ENCODE assay signal across 20 mouse cellular contexts in genomic region chr2:29691507-29691906, GRCm38 (mm10). TPM values are rescaled to one million over a fixed set of nuclear protein-coding genes. Genes with fewer than 3 reads are reported as not detected.
A peak's percentile ranks its signal among the peaks of the same experiment; 100 is the strongest.
DNase-seq lines count a peak whose midpoint lies in the region; ATAC-seq and TF ChIP-seq lines count a peak whose summit lies in the region.
"Had no signal": no experiment of that assay in that cellular context is flagged by ENCODE, and none has a peak within 500 bp of the region (broad histone marks: within the 10 kb centered on the region; RNA-seq: fewer than 3 reads in every experiment).

No protein-coding gene starts in this region.

- H3K4me2 ChIP-seq in embryonic facial prominence, embryonic 14.5 days (ENCODE audit: low read depth, low read length), result no peak overlapping the region
- H3K4me2 ChIP-seq in kidney, embryonic 15.5 days, result no peak overlapping the region
- H3K4me2 ChIP-seq in forebrain, postnatal 0 days (ENCODE audit: low read depth), result no peak overlapping the region
- H3K4me2 ChIP-seq: embryonic facial prominence, embryonic 12.5 days; forebrain, embryonic 13.5 days; liver, embryonic 11.5 days; midbrain, embryonic 15.5 days; neural tube, embryonic 12.5 days had no signal

- no peaks in the 10 kb centered on the region for H3K27me3 ChIP-seq in embryonic facial prominence, embryonic 14.5 days (replicated peaks; ENCODE audit: control insufficient read depth, insufficient read depth, low read length)
- H3K27me3 ChIP-seq in embryonic facial prominence, embryonic 10.5 days (replicated peaks; ENCODE audit: low read depth, poor library complexity, severe bottlenecking), result no peaks in the 10 kb centered on the region
- no peaks in the 10 kb centered on the region for H3K27me3 ChIP-seq in kidney, embryonic 15.5 days
- no peaks in the 10 kb centered on the region for H3K27me3 ChIP-seq in forebrain, postnatal 0 days (ENCODE audit: insufficient read depth, low read length)
- H3K27me3 ChIP-seq: embryonic facial prominence, embryonic 12.5 days; forebrain, embryonic 13.5 days; midbrain, embryonic 15.5 days; neural tube, embryonic 12.5 days had no signal

- no peak for ATAC-seq in embryonic facial prominence, embryonic 14.5 days (ENCODE audit: low read depth)
- no peak for ATAC-seq in kidney, embryonic 15.5 days (replicated peaks; ENCODE audit: low FRiP score)
- ATAC-seq in forebrain, postnatal 0 days, result no peak
- ATAC-seq: forebrain, embryonic 13.5 days; midbrain, embryonic 15.5 days had no signal

- peaks cover 64% of the 10 kb centered on the region for H3K36me3 ChIP-seq in embryonic facial prominence, embryonic 14.5 days (ENCODE audit: control insufficient read depth, insufficient read depth, low read length)
- H3K36me3 ChIP-seq in embryonic facial prominence, embryonic 10.5 days (replicated peaks), result peaks cover 99% of the 10 kb centered on the region
- peaks cover 77% of the 10 kb centered on the region for H3K36me3 ChIP-seq in kidney, embryonic 15.5 days
- peaks cover 51% of the 10 kb centered on the region for H3K36me3 ChIP-seq in forebrain, postnatal 0 days (ENCODE audit: insufficient read depth)

- no peak for TF ChIP-seq CTCF in forebrain, postnatal 0 days (IDR thresholded peaks at IDR 0.05; ENCODE audit: low read depth)

- H3K27ac ChIP-seq in embryonic facial prominence, embryonic 14.5 days (replicated peaks; ENCODE audit: low read depth, low read length), result no peak overlapping the region
- H3K27ac ChIP-seq in embryonic facial prominence, embryonic 10.5 days (replicated peaks), result no peak overlapping the region
- 0 out of 2 replicates have a peak overlapping the region, but pooled peaks have one; percentile 7 for H3K27ac ChIP-seq in kidney, embryonic 15.5 days
- no peak overlapping the region for H3K27ac ChIP-seq in forebrain, postnatal 0 days (ENCODE audit: low read depth, low read length)
- H3K27ac ChIP-seq: embryonic facial prominence, embryonic 12.5 days; forebrain, embryonic 13.5 days; kidney, postnatal 0 days; macrophage; midbrain, embryonic 15.5 days; neural tube, embryonic 12.5 days had no signal

- 75% methylated on average over 6 of the region's 6 CpGs for WGBS in embryonic facial prominence, embryonic 14.5 days
- 84% methylated on average over 6 of the region's 6 CpGs for WGBS in embryonic facial prominence, embryonic 10.5 days
- 78% methylated on average over 6 of the region's 6 CpGs for WGBS in kidney, embryonic 15.5 days
- WGBS in forebrain, postnatal 0 days, result 78% methylated on average over 6 of the region's 6 CpGs

- H3K4me3 ChIP-seq in embryonic facial prominence, embryonic 14.5 days (ENCODE audit: low read depth, low read length), result no peak overlapping the region
- no peak overlapping the region for H3K4me3 ChIP-seq in embryonic facial prominence, embryonic 10.5 days
- H3K4me3 ChIP-seq in kidney, embryonic 15.5 days (replicated peaks), result no peak overlapping the region
- H3K4me3 ChIP-seq in forebrain, postnatal 0 days (ENCODE audit: low read depth, low read length), result no peak overlapping the region
- H3K4me3 ChIP-seq: embryonic facial prominence, embryonic 12.5 days; forebrain, embryonic 13.5 days; midbrain, embryonic 15.5 days; neural tube, embryonic 12.5 days had no signal

- H3K9ac ChIP-seq in embryonic facial prominence, embryonic 14.5 days (ENCODE audit: low read depth, low read length), result no peak overlapping the region
- no peak overlapping the region for H3K9ac ChIP-seq in kidney, embryonic 15.5 days
- no peak overlapping the region for H3K9ac ChIP-seq in forebrain, postnatal 0 days
- H3K9ac ChIP-seq: embryonic facial prominence, embryonic 12.5 days; forebrain, embryonic 13.5 days; midbrain, embryonic 15.5 days; neural tube, embryonic 12.5 days had no signal

- no peaks in the 10 kb centered on the region for H3K4me1 ChIP-seq in embryonic facial prominence, embryonic 14.5 days (ENCODE audit: control insufficient read depth, insufficient read depth, low read length)
- no peaks in the 10 kb centered on the region for H3K4me1 ChIP-seq in embryonic facial prominence, embryonic 10.5 days
- peaks cover 3% of the 10 kb centered on the region; the same call in 1 of the 2 replicates for H3K4me1 ChIP-seq in kidney, embryonic 15.5 days
- no peaks in the 10 kb centered on the region for H3K4me1 ChIP-seq in forebrain, postnatal 0 days (ENCODE audit: insufficient read depth)
- H3K4me1 ChIP-seq: embryonic facial prominence, embryonic 12.5 days; forebrain, embryonic 13.5 days; midbrain, embryonic 15.5 days; neural tube, embryonic 12.5 days had no signal

- DNase-seq in embryonic facial prominence, embryonic 14.5 days (ENCODE audit: low spot score), result peak; percentile 59
- no peak for DNase-seq in embryonic facial prominence, embryonic 10.5 days (ENCODE audit: low spot score)
- no peak for DNase-seq in kidney, postnatal 10 days
- DNase-seq in Muller cell, postnatal 12 days (ENCODE audit: inconsistent ontology term), result peak; percentile 80
- peak; percentile 26 for DNase-seq in lung, postnatal 14 days
- no peak for DNase-seq in kidney, postnatal 4 days
- no peak for DNase-seq in forebrain, postnatal 0 days
- DNase-seq: adrenal gland, adult 2 months; cerebellum, postnatal 10 days; gastrocnemius, postnatal 36 days had no signal

- no peaks in the 10 kb centered on the region for H3K9me3 ChIP-seq in embryonic facial prominence, embryonic 14.5 days (ENCODE audit: control insufficient read depth, low read length)
- H3K9me3 ChIP-seq in embryonic facial prominence, embryonic 10.5 days, result no peaks in the 10 kb centered on the region
- H3K9me3 ChIP-seq in kidney, embryonic 15.5 days (replicated peaks), result no peaks in the 10 kb centered on the region
- no peaks in the 10 kb centered on the region for H3K9me3 ChIP-seq in forebrain, postnatal 0 days (ENCODE audit: low read length)
- H3K9me3 ChIP-seq: embryonic facial prominence, embryonic 12.5 days; forebrain, embryonic 13.5 days; midbrain, embryonic 15.5 days; neural tube, embryonic 12.5 days had no signal

RNA-seq across cellular contexts. Expression of gene Gm13420, which starts 60.0 kb away (rescaled TPM):
- polyA plus RNA-seq in embryonic facial prominence, embryonic 14.5 days (2014; fragmentation: Nextera tagmentation; extraction: Ambion mirVana), result not detected in 2 replicates
- polyA plus RNA-seq in embryonic facial prominence, embryonic 10.5 days (2016; fragmentation: Nextera tagmentation; extraction: Ambion mirVana), result not detected in 2 replicates
- polyA plus RNA-seq in kidney, embryonic 15.5 days (2015; fragmentation: Nextera tagmentation; extraction: Ambion mirVana), result 1.8 and 2.0 TPM in 2 replicates
- 0.86 and 1.5 TPM in 2 replicates for total RNA-seq in forebrain, postnatal 0 days (2014; rRNA removed)
- 0.18 TPM in 1 of 2 replicates, not detected in the other for polyA plus RNA-seq in forebrain, postnatal 0 days (2015; fragmentation: Nextera tagmentation; extraction: Ambion mirVana)
- total RNA-seq: adrenal gland, adult 2 months; gastrocnemius, postnatal 36 days; hematopoietic stem cell, adult 5-6 weeks had no signal
- polyA plus RNA-seq: adrenal gland, adult 2 months; embryonic facial prominence, embryonic 12.5 days; forebrain, embryonic 13.5 days; inflammation-experienced regulatory T-cells, adult 6 months; macrophage; neural tube, embryonic 12.5 days had no signal

Comparison
In these comparisons a context has a peak if more than half of its experiments do, and no peak if none do; other contexts are left out.
1. DNase-seq: peak in embryonic facial prominence, embryonic 14.5 days (single experiment), Muller cell, postnatal 12 days (single experiment) and lung, postnatal 14 days (single experiment); none in embryonic facial prominence, embryonic 10.5 days (single experiment), kidney, postnatal 10 days (single experiment), kidney, postnatal 4 days (0 of 2) and forebrain, postnatal 0 days (single experiment).